Mouse (Mus musculus) adrenal gland, postnatal 36 days (tissue): ENCODE results near the gene Id4. TPM values are rescaled to one million over a fixed set of nuclear protein-coding genes. Genes with fewer than 3 reads are reported as not detected.

ENCODE experiments used
- DNase-seq, 2 experiments: peaks; one replicate each; pipeline ENCODE4 v3.0.0; 2021; ENCODE audit warnings: mixed read lengths in 1 of 2
- long read RNA-seq, 2 experiments: library from polyadenylated mRNA; stranded (forward); transcript quantifications; one replicate each; pipeline ENCODE4 v2.0.0; 2021; ENCODE audit warnings: borderline sequencing depth in 2 of 2
- total RNA-seq, 2 experiments: library from RNA; stranded (reverse); gene quantifications; 2 replicates each; pipeline ENCODE4 v1.2.3; 2021

Gene Id4
- 1 to 10 TPM; 1.8 to 2.2 TPM for total RNA-seq
- long read RNA-seq, experiment 1, transcript Id4-201 (3 exons, 3,849 nt) = major isoform, 8 of 14 reads
- long read RNA-seq, experiment 1, partial matches to known transcripts = 0 of 14 reads
- long read RNA-seq, experiment 1, other reads (novel, unspliced or antisense) = 6 of 14 reads
- long read RNA-seq, experiment 2, partial matches to known transcripts = 0 of 7 reads
- long read RNA-seq, experiment 2, other reads (novel, unspliced or antisense) = 3 of 7 reads

- DNase-seq = peak; percentile 96 to 97
Measured at GRCm38 (mm10) chr13:48260690-48261278, at the start of gene Id4. Id4 (plus strand) TSS chr13:48261228.

GRCm38 (mm10) chr13:48227136-48227535, 33.9 kb upstream of the Id4 start:
- DNase-seq = peak in 1 of 2 experiments; percentile 4

- peak; percentile 98 to 99 for DNase-seq
Measured at GRCm38 (mm10) chr13:48227712-48228111, 33.3 kb upstream of the Id4 start.

GRCm38 (mm10) chr13:48228114-48228513, 32.9 kb upstream of the Id4 start:
- DNase-seq = no peak

GRCm38 (mm10) chr13:48230996-48231395, 30.0 kb upstream of the Id4 start:
- no peak for DNase-seq

- no peak for DNase-seq
Measured at GRCm38 (mm10) chr13:48236436-48236835, 24.6 kb upstream of the Id4 start.

GRCm38 (mm10) chr13:48236865-48237264, 24.2 kb upstream of the Id4 start:
- DNase-seq = no peak

- peak; percentile 35 to 44 for DNase-seq
Measured at GRCm38 (mm10) chr13:48237516-48237915, 23.5 kb upstream of the Id4 start.

- no peak for DNase-seq
Measured at GRCm38 (mm10) chr13:48245235-48246012, 15.6 kb upstream of the Id4 start.

- no peak for DNase-seq
Measured at GRCm38 (mm10) chr13:48252559-48252958, 8.5 kb upstream of the Id4 start.

GRCm38 (mm10) chr13:48255026-48255425, 6.0 kb upstream of the Id4 start:
- no peak for DNase-seq

- peak; percentile 53 to 69 for DNase-seq
Measured at GRCm38 (mm10) chr13:48261341-48262221, 553 bp downstream of the Id4 start.

- peak; percentile 3 to 15 for DNase-seq
Measured at GRCm38 (mm10) chr13:48262451-48262969, 1.5 kb downstream of the Id4 start.

GRCm38 (mm10) chr13:48265029-48265428, 4.0 kb downstream of the Id4 start:
- DNase-seq = no peak

GRCm38 (mm10) chr13:48273451-48274069, 12.5 kb downstream of the Id4 start:
- peak; percentile 40 to 53 for DNase-seq

GRCm38 (mm10) chr13:48274107-48274506, 13.1 kb downstream of the Id4 start:
- DNase-seq = no peak

GRCm38 (mm10) chr13:48276981-48277380, 16.0 kb downstream of the Id4 start:
- no peak for DNase-seq

- no peak for DNase-seq
Measured at GRCm38 (mm10) chr13:48284426-48284825, 23.4 kb downstream of the Id4 start.

GRCm38 (mm10) chr13:48284918-48285693, 24.1 kb downstream of the Id4 start:
- DNase-seq = no peak

GRCm38 (mm10) chr13:48290427-48290826, 29.4 kb downstream of the Id4 start:
- no peak for DNase-seq

GRCm38 (mm10) chr13:48314500-48314899, 53.5 kb downstream of the Id4 start:
- DNase-seq = peak; percentile 68 to 72
